Comparison of ENCODE assay signal across 11 mouse cellular contexts in the genomic region with DNA sequence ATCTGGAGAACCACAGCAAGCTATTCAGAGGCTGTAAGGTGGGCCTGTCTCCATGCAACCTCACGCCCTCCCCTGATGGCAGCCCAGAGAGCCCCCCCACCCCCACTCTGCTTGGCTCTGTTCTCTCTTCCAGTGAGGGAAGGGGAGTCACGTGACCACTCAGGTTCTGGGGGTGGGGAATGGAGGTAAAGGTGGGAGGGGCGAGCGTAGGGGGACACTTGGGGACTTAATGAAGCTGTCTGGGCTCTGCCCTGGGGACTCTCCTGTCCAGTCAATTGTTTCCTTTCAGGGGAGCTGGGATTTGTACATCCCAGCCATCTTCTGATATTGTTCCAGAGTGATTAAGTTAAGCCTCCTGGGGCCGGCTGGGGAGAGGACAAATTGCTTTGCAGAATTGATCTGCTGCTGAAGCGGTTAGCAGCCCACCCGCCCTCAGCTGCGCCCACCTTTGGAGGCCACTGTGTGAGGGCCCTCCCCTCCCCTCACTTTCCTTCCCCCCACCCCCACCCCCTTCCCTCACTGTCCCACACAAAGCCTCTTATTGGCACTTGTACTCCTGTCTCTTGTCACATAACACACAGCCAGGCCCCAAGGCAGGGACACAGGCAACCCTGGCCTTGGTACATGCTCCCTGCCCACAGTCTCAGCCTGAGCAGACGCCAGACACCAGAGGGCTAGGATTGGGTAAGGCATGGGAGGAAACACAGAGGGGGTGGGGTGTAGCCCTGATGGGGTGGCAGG. TPM values are rescaled to one million over a fixed set of nuclear protein-coding genes. Genes with fewer than 3 reads are reported as not detected.
DNase-seq lines count a peak whose midpoint lies in the region; ATAC-seq lines count a peak whose summit lies in the region.
"Had no signal": no experiment of that assay in that cellular context is flagged by ENCODE, and none has a peak within 500 bp of the region (broad histone marks: within the 10 kb centered on the region; RNA-seq: fewer than 3 reads in every experiment).

No protein-coding gene starts in this region.

- peaks cover 23% of the 10 kb centered on the region for H3K4me1 ChIP-seq in heart, embryonic 11.5 days (ENCODE audit: control insufficient read depth, insufficient read depth, low read length)
- peaks cover 53% of the 10 kb centered on the region for H3K4me1 ChIP-seq in hindbrain, embryonic 10.5 days (replicated peaks)
- H3K4me1 ChIP-seq in midbrain, embryonic 15.5 days = peaks cover 32% of the 10 kb centered on the region

- no peak for DNase-seq in heart, postnatal 10 days
- DNase-seq in embryo, embryonic 10 days (ENCODE audit: low spot score) = peak; percentile 69
- peak; percentile 70 for DNase-seq in hindbrain, embryonic 10.5 days (ENCODE audit: low spot score)
- no peak for DNase-seq in gastrocnemius, postnatal 4 days (ENCODE audit: low spot score in 2 of 2)
- no peak for DNase-seq in frontal cortex, postnatal 25 days (ENCODE audit: low spot score in 2 of 2)
- DNase-seq: liver, postnatal 0 days; right cerebral cortex, postnatal 14 days had no signal

- no peak overlapping the region for H3K9ac ChIP-seq in heart, embryonic 11.5 days (ENCODE audit: low read depth, low read length)
- no peak overlapping the region for H3K9ac ChIP-seq in midbrain, embryonic 15.5 days
- H3K9ac ChIP-seq: embryonic facial prominence, embryonic 15.5 days; liver, postnatal 0 days had no signal

- no peak overlapping the region for H3K4me3 ChIP-seq in heart, embryonic 11.5 days (ENCODE audit: low read depth, low read length)
- peak overlapping the region; percentile 33 for H3K4me3 ChIP-seq in hindbrain, embryonic 10.5 days
- H3K4me3 ChIP-seq in midbrain, embryonic 15.5 days = no peak overlapping the region
- H3K4me3 ChIP-seq: embryonic facial prominence, embryonic 15.5 days had no signal

- peaks cover 26% of the 10 kb centered on the region for H3K27me3 ChIP-seq in heart, embryonic 11.5 days (ENCODE audit: control insufficient read depth, insufficient read depth, low read length)
- H3K27me3 ChIP-seq in hindbrain, embryonic 10.5 days (ENCODE audit: insufficient read depth, poor library complexity, severe bottlenecking) = peaks cover 91% of the 10 kb centered on the region
- peaks cover 15% of the 10 kb centered on the region; the same call in 1 of the 2 replicates for H3K27me3 ChIP-seq in midbrain, embryonic 15.5 days (replicated peaks)

- intact Hi-C loops in heart, postnatal 10 days (cut with DNase I) = no loop called here

- H3K36me3 ChIP-seq in heart, embryonic 11.5 days (ENCODE audit: control insufficient read depth, insufficient read depth, low read length) = no peaks in the 10 kb centered on the region
- H3K36me3 ChIP-seq in hindbrain, embryonic 10.5 days = no peaks in the 10 kb centered on the region
- H3K36me3 ChIP-seq in midbrain, embryonic 15.5 days (replicated peaks) = no peaks in the 10 kb centered on the region
- H3K36me3 ChIP-seq: embryonic facial prominence, embryonic 15.5 days had no signal

- peak overlapping the region; percentile 30 for H3K4me2 ChIP-seq in heart, embryonic 11.5 days
- H3K4me2 ChIP-seq in midbrain, embryonic 15.5 days = peak overlapping the region; percentile 28
- H3K4me2 ChIP-seq: embryonic facial prominence, embryonic 15.5 days had no signal

- WGBS in heart, embryonic 11.5 days (ENCODE audit: insufficient replicate concordance) = 14% methylated on average over 8 of the region's 9 CpGs
- WGBS in hindbrain, embryonic 10.5 days = 10% methylated on average over 9 of the region's 9 CpGs
- 6% methylated on average over 9 of the region's 9 CpGs for WGBS in midbrain, embryonic 15.5 days

- H3K9me3 ChIP-seq in heart, embryonic 11.5 days (replicated peaks; ENCODE audit: control insufficient read depth, low read length) = no peaks in the 10 kb centered on the region
- no peaks in the 10 kb centered on the region for H3K9me3 ChIP-seq in hindbrain, embryonic 10.5 days
- H3K9me3 ChIP-seq in midbrain, embryonic 15.5 days = no peaks in the 10 kb centered on the region
- H3K9me3 ChIP-seq: embryonic facial prominence, embryonic 15.5 days had no signal

- peak overlapping the region; percentile 7; the same call in 1 of the 2 replicates for H3K27ac ChIP-seq in heart, embryonic 11.5 days (ENCODE audit: low read depth, low read length)
- peak overlapping the region; percentile 82 for H3K27ac ChIP-seq in hindbrain, embryonic 10.5 days
- H3K27ac ChIP-seq in midbrain, embryonic 15.5 days = peak overlapping the region; percentile 83
- H3K27ac ChIP-seq: embryonic facial prominence, embryonic 15.5 days had no signal

- ATAC-seq in heart, embryonic 11.5 days (replicated peaks; ENCODE audit: insufficient number of reproducible peaks, low FRiP score, low TSS enrichment) = peak; percentile 70
- peak; percentile 79 for ATAC-seq in midbrain, embryonic 15.5 days (replicated peaks)
- no peak for ATAC-seq in CD4-positive, CD25-positive, alpha-beta regulatory T cell, adult 4 months
- ATAC-seq: liver, postnatal 0 days had no signal

RNA-seq across cellular contexts. Expression of a gene that starts 11.5 kb away (rescaled TPM):
- 0.72 and 0.90 TPM in 2 replicates for polyA plus RNA-seq in heart, embryonic 11.5 days (2014; fragmentation: Nextera tagmentation; extraction: Ambion mirVana)
- under 1 TPM; 0.55 to 0.64 TPM for total RNA-seq in heart, postnatal 10 days (2021)
- polyA plus RNA-seq in hindbrain, embryonic 10.5 days (2016; fragmentation: Nextera tagmentation; extraction: Ambion mirVana) = 3.2 and 9.7 TPM in 2 replicates
- polyA plus RNA-seq in midbrain, embryonic 15.5 days (2015; fragmentation: Nextera tagmentation; extraction: Ambion mirVana) = 13.6 and 13.7 TPM in 2 replicates
- polyA plus RNA-seq in CD4-positive, CD25-positive, alpha-beta regulatory T cell, adult 4 months (2017; shearing (Covaris generic)) = not detected
- under 1 TPM; 0.67 to 0.88 TPM for total RNA-seq in gastrocnemius, postnatal 4 days (2021)
- polyA plus RNA-seq: liver, postnatal 0 days had no signal

RNA-seq across cellular contexts. Expression of a gene that starts 43.7 kb away (rescaled TPM):
- 9.7 and 9.8 TPM in 2 replicates for polyA plus RNA-seq in heart, embryonic 11.5 days (2014; fragmentation: Nextera tagmentation; extraction: Ambion mirVana)
- total RNA-seq in heart, postnatal 10 days (2021) = 10 to 100 TPM; 39.2 to 40.7 TPM
- 11.8 and 12.4 TPM in 2 replicates for polyA plus RNA-seq in hindbrain, embryonic 10.5 days (2016; fragmentation: Nextera tagmentation; extraction: Ambion mirVana)
- polyA plus RNA-seq in midbrain, embryonic 15.5 days (2015; fragmentation: Nextera tagmentation; extraction: Ambion mirVana) = 13.1 and 14.6 TPM in 2 replicates
- 10 to 100 TPM in 1 of 2 experiments, 1 to 10 TPM in 1; 8.7 to 12.2 TPM for polyA plus RNA-seq in CD4-positive, CD25-positive, alpha-beta regulatory T cell, adult 4 months (2017; shearing (Covaris generic))
- 10 to 100 TPM; 42.8 to 47.5 TPM for total RNA-seq in gastrocnemius, postnatal 4 days (2021)

Comparison
In these comparisons a context has a peak if more than half of its experiments do, and no peak if none do; other contexts are left out.
1. H3K27ac ChIP-seq: peak in every context shown above with its lines; median percentile 83 in midbrain, embryonic 15.5 days; 82 in hindbrain, embryonic 10.5 days; 7 in heart, embryonic 11.5 days.
2. DNase-seq: peak in embryo, embryonic 10 days (single experiment) and hindbrain, embryonic 10.5 days (single experiment); none in heart, postnatal 10 days (0 of 2), gastrocnemius, postnatal 4 days (0 of 2) and frontal cortex, postnatal 25 days (0 of 2).